Mouse (Mus musculus) stomach, embryonic 14.5 days (tissue): ENCODE measurements around the gene Gramd4. TPM values are rescaled to one million over a fixed set of nuclear protein-coding genes. Genes with fewer than 3 reads are reported as not detected.
"Not testable (repeated sequence)": the region's sequence is repeated elsewhere in the genome, so short reads cannot be mapped to it uniquely, and the experiment has no call there.

Source experiments
- ATAC-seq: fragments of 200-750 bp; cut with Nextera tagmentation; 2 replicates; pipeline ENCODE4 v1.8.0; 2017; ENCODE audit warnings: low read depth, moderate TSS enrichment; ENCODE audit not compliant: insufficient number of reproducible peaks, insufficient read depth, low FRiP score
- H3K27ac ChIP-seq: fragments of 300-500 bp; sonication (generic); 2 replicates; pipeline ENCODE4 v1.5.1; 2014; ENCODE audit warnings: mild to moderate bottlenecking, low read length, moderate library complexity, mixed read lengths
- H3K27me3 ChIP-seq: fragments of 300-500 bp; sonication (generic); 2 replicates; pipeline ENCODE4 v1.6.1; 2014; ENCODE audit warnings: low read length, control low read depth, mixed read lengths; ENCODE audit not compliant: control insufficient read depth, insufficient read depth
- H3K36me3 ChIP-seq: fragments of 300-500 bp; sonication (generic); 2 replicates; pipeline ENCODE4 v1.6.1; 2014; ENCODE audit warnings: mild to moderate bottlenecking, control low read depth, low read length, moderate library complexity, mixed read lengths; ENCODE audit not compliant: control insufficient read depth, insufficient read depth
- H3K4me1 ChIP-seq: fragments of 300-500 bp; sonication (generic); 2 replicates; pipeline ENCODE4 v1.6.1; 2014; ENCODE audit warnings: low read length, control low read depth, mixed read lengths; ENCODE audit not compliant: control insufficient read depth, insufficient read depth
- H3K4me2 ChIP-seq: fragments of 300-500 bp; sonication (generic); replicated peaks from 2 replicates; pipeline ENCODE4 v1.6.1; 2014; ENCODE audit warnings: low read depth, low read length, control low read depth
- H3K4me3 ChIP-seq: fragments of 300-500 bp; sonication (generic); 2 replicates; pipeline ENCODE4 v1.5.1; 2014; ENCODE audit warnings: low read depth, low read length, control low read depth
- H3K9ac ChIP-seq: fragments of 300-500 bp; sonication (generic); replicated peaks from 2 replicates; pipeline ENCODE4 v1.6.1; 2014; ENCODE audit warnings: low read depth, mild to moderate bottlenecking, control low read depth, low read length, moderate library complexity, mixed read lengths
- H3K9me3 ChIP-seq: fragments of 300-500 bp; sonication (generic); 2 replicates; pipeline ENCODE4 v1.6.1; 2016; ENCODE audit warnings: low read depth, low read length, control low read depth; ENCODE audit not compliant: control insufficient read depth
- WGBS: fragments of 180-500 bp; shearing (Covaris S2); extraction: QIAGEN DNeasy Blood & Tissue Kit; methylation state at CpG from one replicate; pipeline ENCODE4 v1.1.7; 2014; 5-methylcytosine and 5-hydroxymethylcytosine counted together
- polyA plus RNA-seq: library from polyadenylated mRNA; unstranded; fragments of >200 nt; fragmentation: Nextera tagmentation; extraction: Ambion mirVana; gene quantifications from 2 replicates; pipeline ENCODE4 v1.2.1, GENCODE M21; 2014

Gene Gramd4
- polyA plus RNA-seq, 1 experiment from 2014 or later = 7.2 TPM

GRCm38 (mm10) chr15:86153481-86153960, 96.0 kb downstream of the Gramd4 start:
- no peak for ATAC-seq
- WGBS = 86% methylated on average over 12 of the region's 12 CpGs
- H3K4me2 ChIP-seq = no peak overlapping the region
- H3K4me3 ChIP-seq = no peak overlapping the region
- H3K36me3 ChIP-seq = peaks cover 10% of the 10 kb centered on the region
- no peak overlapping the region for H3K27ac ChIP-seq
- H3K9me3 ChIP-seq = no peaks in the 10 kb centered on the region
- no peaks in the 10 kb centered on the region for H3K4me1 ChIP-seq
- H3K27me3 ChIP-seq = no peaks in the 10 kb centered on the region
- no peak overlapping the region for H3K9ac ChIP-seq

- peaks cover 6% of the 10 kb centered on the region for H3K36me3 ChIP-seq
- H3K4me2 ChIP-seq = no peak overlapping the region
- H3K9me3 ChIP-seq = no peaks in the 10 kb centered on the region
- WGBS = 81% methylated on average over 5 of the region's 5 CpGs
- no peaks in the 10 kb centered on the region for H3K27me3 ChIP-seq
- H3K4me3 ChIP-seq = no peak overlapping the region
- H3K4me1 ChIP-seq = no peaks in the 10 kb centered on the region
- no peak overlapping the region for H3K9ac ChIP-seq
- H3K27ac ChIP-seq = no peak overlapping the region
- no peak for ATAC-seq
These were observed 99.0 kb downstream of the Gramd4 start for GRCm38 (mm10) chr15:86156492-86156891.

GRCm38 (mm10) chr15:86159093-86159492, 101.6 kb downstream of the Gramd4 start:
- no peak overlapping the region for H3K4me3 ChIP-seq
- no peak overlapping the region for H3K27ac ChIP-seq
- no peaks in the 10 kb centered on the region for H3K27me3 ChIP-seq
- no peaks in the 10 kb centered on the region for H3K9me3 ChIP-seq
- WGBS = 51% methylated on average over 16 of the region's 16 CpGs
- H3K4me2 ChIP-seq = no peak overlapping the region
- ATAC-seq = no peak
- no peaks in the 10 kb centered on the region for H3K4me1 ChIP-seq
- H3K9ac ChIP-seq = no peak overlapping the region
- peaks cover 5% of the 10 kb centered on the region; the same call in 1 of the 2 replicates for H3K36me3 ChIP-seq

GRCm38 (mm10) chr15:86159719-86160118, 102.2 kb downstream of the Gramd4 start:
- WGBS = 87% methylated on average over 5 of the region's 5 CpGs
- Histone ChIP-seq H3K4me1 (no peaks in the 10 kb centered on the region), H3K36me3 (peaks cover 5% of the 10 kb centered on the region; the same call in 1 of the 2 replicates), H3K27me3 (no peaks in the 10 kb centered on the region), H3K4me3 (no peak overlapping the region), H3K27ac (no peak overlapping the region), H3K9ac (no peak overlapping the region), H3K9me3 (no peaks in the 10 kb centered on the region), H3K4me2 (no peak overlapping the region)
- ATAC-seq = no peak

- no peak overlapping the region for H3K4me2 ChIP-seq
- no peak overlapping the region for H3K4me3 ChIP-seq
- 69% methylated on average over 10 of the region's 10 CpGs for WGBS
- no peaks in the 10 kb centered on the region for H3K9me3 ChIP-seq
- H3K4me1 ChIP-seq = no peaks in the 10 kb centered on the region
- H3K9ac ChIP-seq = no peak overlapping the region
- no peak for ATAC-seq
- H3K36me3 ChIP-seq = peaks cover 5% of the 10 kb centered on the region; the same call in 1 of the 2 replicates
- H3K27me3 ChIP-seq = no peaks in the 10 kb centered on the region
- no peak overlapping the region for H3K27ac ChIP-seq
These were observed 103.4 kb downstream of the Gramd4 start for GRCm38 (mm10) chr15:86160906-86161305.

- H3K4me1 ChIP-seq, H3K9me3 ChIP-seq, H3K9ac ChIP-seq, H3K27ac ChIP-seq, ATAC-seq, H3K36me3 ChIP-seq, H3K4me2 ChIP-seq, H3K27me3 ChIP-seq, H3K4me3 ChIP-seq: not testable (repeated sequence)
- 95% methylated on average over 3 of the region's 3 CpGs for WGBS
These were observed 104.3 kb downstream of the Gramd4 start for GRCm38 (mm10) chr15:86161800-86162199.

- Histone ChIP-seq H3K27me3 (no peaks in the 10 kb centered on the region), H3K9ac (no peak overlapping the region), H3K36me3 (peaks cover 5% of the 10 kb centered on the region; the same call in 1 of the 2 replicates), H3K4me3 (no peak overlapping the region), H3K9me3 (no peaks in the 10 kb centered on the region), H3K4me2 (no peak overlapping the region), H3K4me1 (no peaks in the 10 kb centered on the region), H3K27ac (no peak overlapping the region)
- ATAC-seq = no peak
- WGBS = 69% methylated on average over 21 of the region's 21 CpGs
These were observed 107.3 kb downstream of the Gramd4 start for GRCm38 (mm10) chr15:86164718-86165345.

GRCm38 (mm10) chr15:86165811-86166590, 108.5 kb downstream of the Gramd4 start:
- no peaks in the 10 kb centered on the region for H3K9me3 ChIP-seq
- no peak overlapping the region for H3K4me3 ChIP-seq
- no peak for ATAC-seq
- H3K9ac ChIP-seq = no peak overlapping the region
- H3K4me2 ChIP-seq = no peak overlapping the region
- H3K27me3 ChIP-seq = no peaks in the 10 kb centered on the region
- WGBS = 90% methylated on average over 24 of the region's 24 CpGs
- H3K4me1 ChIP-seq = 0 out of 2 replicates have a peak, but pooled peaks cover 2% of the 10 kb centered on the region
- no peak overlapping the region for H3K27ac ChIP-seq
- peaks cover 5% of the 10 kb centered on the region; the same call in 1 of the 2 replicates for H3K36me3 ChIP-seq
